8 mouse cellular contexts compared by ENCODE assay signal in the genomic region with DNA sequence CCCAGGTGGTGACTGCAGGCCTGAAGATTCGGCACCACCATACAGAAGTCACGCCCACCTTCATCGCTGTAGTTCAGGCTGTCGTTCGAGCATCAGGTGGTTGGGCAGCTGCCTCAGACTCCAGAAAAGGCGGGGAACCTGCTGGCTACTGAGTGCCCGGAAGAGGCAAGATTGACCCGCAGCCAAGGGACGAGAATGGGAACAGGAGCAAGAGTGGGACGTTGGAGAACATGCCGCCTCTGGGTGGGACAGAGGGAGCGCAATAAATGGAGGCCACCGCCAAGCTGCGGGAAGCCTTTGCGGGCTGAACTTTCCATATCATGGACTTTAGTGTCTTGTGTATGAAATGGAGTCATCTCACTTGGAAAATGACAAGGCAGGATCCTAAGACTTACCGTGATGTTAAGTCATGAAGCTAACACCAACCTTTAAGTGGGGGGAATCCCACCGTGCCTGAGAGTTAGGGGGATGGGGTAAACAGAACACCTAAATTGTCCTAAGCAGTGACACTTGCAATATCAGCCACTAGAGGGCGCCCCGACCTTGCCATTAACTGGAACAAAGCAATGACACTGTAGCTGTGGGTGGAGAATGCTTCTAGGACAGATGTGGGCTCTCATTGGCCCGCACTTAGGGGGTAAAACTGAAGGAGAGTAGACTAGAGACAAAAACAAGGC. TPM values are rescaled to one million over a fixed set of nuclear protein-coding genes. Genes with fewer than 3 reads are reported as not detected.
DNase-seq lines count a peak whose midpoint lies in the region; ATAC-seq lines count a peak whose summit lies in the region.

No protein-coding gene starts in this region.

- DNase-seq in NIH3T3 (ENCODE audit: low read depth) = peak; percentile 92
- peak; percentile 94 to 97 for DNase-seq in cerebellum, postnatal 10 days
- peak; percentile 74 to 88 for DNase-seq in frontal cortex, postnatal 14 days (ENCODE audit: low spot score in 2 of 2)
- peak; percentile 90 to 91 for DNase-seq in layer of hippocampus, postnatal 14 days (ENCODE audit: low spot score in 2 of 2)
- peak; percentile 87 for DNase-seq in lung, postnatal 25 days (ENCODE audit: low spot score)
- DNase-seq in retina, postnatal 1 day = peak; percentile 93
- peak; percentile 97 for DNase-seq in thymus, postnatal 4 days

- H3K4me3 ChIP-seq in hindbrain, embryonic 13.5 days = no peak overlapping the region

- no peak overlapping the region for H3K9ac ChIP-seq in hindbrain, embryonic 13.5 days

- 0 out of 2 replicates have a peak overlapping the region, but pooled peaks have one; percentile 6 for H3K27ac ChIP-seq in hindbrain, embryonic 13.5 days

- H3K4me2 ChIP-seq in hindbrain, embryonic 13.5 days = peak overlapping the region; percentile 32

- peak; percentile 82 for ATAC-seq in hindbrain, embryonic 13.5 days (ENCODE audit: low FRiP score)

- WGBS in hindbrain, embryonic 13.5 days = 30% methylated on average over 20 of the region's 20 CpGs

- no peaks in the 10 kb centered on the region for H3K36me3 ChIP-seq in hindbrain, embryonic 13.5 days

- no peaks in the 10 kb centered on the region for H3K9me3 ChIP-seq in hindbrain, embryonic 13.5 days

- peaks cover 9% of the 10 kb centered on the region for H3K27me3 ChIP-seq in hindbrain, embryonic 13.5 days

- peaks cover 15% of the 10 kb centered on the region for H3K4me1 ChIP-seq in hindbrain, embryonic 13.5 days (replicated peaks)

RNA-seq across cellular contexts. Expression of a gene that starts 3.1 kb away (rescaled TPM):
- 1.9 TPM in 2 replicates for polyA plus RNA-seq in hindbrain, embryonic 13.5 days (2015; fragmentation: Nextera tagmentation; extraction: Ambion mirVana)
- 1 to 10 TPM; 2.9 to 4.0 TPM for total RNA-seq in layer of hippocampus, postnatal 14 days (2021)

RNA-seq across cellular contexts. Expression of a gene that starts 24.6 kb away (rescaled TPM):
- polyA plus RNA-seq in hindbrain, embryonic 13.5 days (2015; fragmentation: Nextera tagmentation; extraction: Ambion mirVana) = 1.2 and 1.8 TPM in 2 replicates
- total RNA-seq in layer of hippocampus, postnatal 14 days (2021) = 1 to 10 TPM; 2.0 to 2.8 TPM

RNA-seq across cellular contexts. Expression of a gene that starts 25.9 kb away (rescaled TPM):
- 24.8 and 27.3 TPM in 2 replicates for polyA plus RNA-seq in hindbrain, embryonic 13.5 days (2015; fragmentation: Nextera tagmentation; extraction: Ambion mirVana)
- total RNA-seq in layer of hippocampus, postnatal 14 days (2021) = 10 to 100 TPM; 12.9 to 15.2 TPM

RNA-seq across cellular contexts. Expression of a gene that starts 57.8 kb away (rescaled TPM):
- 3.8 and 4.0 TPM in 2 replicates for polyA plus RNA-seq in hindbrain, embryonic 13.5 days (2015; fragmentation: Nextera tagmentation; extraction: Ambion mirVana)
- 1 to 10 TPM; 2.1 to 2.4 TPM for total RNA-seq in layer of hippocampus, postnatal 14 days (2021)
